Mouse (Mus musculus) forebrain, embryonic 13.5 days (tissue): ENCODE measurements around the gene Peli2. TPM values are rescaled to one million over a fixed set of nuclear protein-coding genes. Genes with fewer than 3 reads are reported as not detected.
A peak's percentile ranks its signal among the peaks of the same experiment; 100 is the strongest.

Experiments
- ATAC-seq: fragments of 200-750 bp; cut with Nextera tagmentation; 2 replicates; pipeline ENCODE4 v1.8.0; 2017
- H3K27ac ChIP-seq: fragments of 300-500 bp; sonication (generic); 2 replicates; pipeline ENCODE4 v1.5.1; 2015; ENCODE audit warnings: inconsistent platforms, mild to moderate bottlenecking, moderate library complexity
- H3K27me3 ChIP-seq: fragments of 300-500 bp; sonication (generic); 2 replicates; pipeline ENCODE4 v1.6.1; 2015; ENCODE audit warnings: mild to moderate bottlenecking, inconsistent platforms
- H3K36me3 ChIP-seq: fragments of 300-500 bp; sonication (generic); 2 replicates; pipeline ENCODE4 v1.6.1; 2015; ENCODE audit warnings: mild to moderate bottlenecking, inconsistent platforms; ENCODE audit not compliant: poor library complexity, severe bottlenecking
- H3K4me1 ChIP-seq: fragments of 300-500 bp; sonication (generic); 2 replicates; pipeline ENCODE4 v1.6.1; 2015; ENCODE audit warnings: inconsistent platforms
- H3K4me2 ChIP-seq: fragments of 300-500 bp; sonication (generic); 2 replicates; pipeline ENCODE4 v1.6.1; 2015; ENCODE audit warnings: inconsistent platforms, mild to moderate bottlenecking, moderate library complexity
- H3K4me3 ChIP-seq: fragments of 300-500 bp; sonication (generic); 2 replicates; pipeline ENCODE4 v1.5.1; 2015; ENCODE audit warnings: mild to moderate bottlenecking, inconsistent platforms
- H3K9ac ChIP-seq: fragments of 300-500 bp; sonication (generic); 2 replicates; pipeline ENCODE4 v1.6.1; 2015; ENCODE audit warnings: mild to moderate bottlenecking, inconsistent platforms
- H3K9me3 ChIP-seq: fragments of 300-500 bp; sonication (generic); replicated peaks from 2 replicates; pipeline ENCODE4 v1.6.1; 2016; ENCODE audit warnings: inconsistent platforms
- WGBS: fragments of 180-500 bp; shearing (Covaris S2); methylation state at CpG from one replicate; pipeline ENCODE4 v1.1.7; 2015; 5-methylcytosine and 5-hydroxymethylcytosine counted together
- polyA plus RNA-seq: library from polyadenylated mRNA; unstranded; fragments of >200 nt; fragmentation: Nextera tagmentation; extraction: Ambion mirVana; gene quantifications from 2 replicates; pipeline ENCODE4 v1.2.1, GENCODE M21; 2015

Peli2 gene
- polyA plus RNA-seq, 1 experiment from 2014 or later, result 8.5 TPM

- no peaks in the 10 kb centered on the region for H3K27me3 ChIP-seq
- H3K4me3 ChIP-seq, result no peak overlapping the region
- H3K36me3 ChIP-seq, result no peaks in the 10 kb centered on the region
- WGBS, result 87% methylated on average over 7 of the region's 7 CpGs
- no peak overlapping the region for H3K27ac ChIP-seq
- no peak for ATAC-seq
- H3K4me1 ChIP-seq, result no peaks in the 10 kb centered on the region
- no peaks in the 10 kb centered on the region for H3K9me3 ChIP-seq
- no peak overlapping the region for H3K4me2 ChIP-seq
- no peak overlapping the region for H3K9ac ChIP-seq
Observed at GRCm38 (mm10) chr14:48106453-48106852, 14.2 kb upstream of the Peli2 start.

- 0 out of 2 replicates have a peak, but pooled peaks cover 5% of the 10 kb centered on the region for H3K27me3 ChIP-seq
- WGBS, result 73% methylated on average over 5 of the region's 5 CpGs
- H3K36me3 ChIP-seq, result no peaks in the 10 kb centered on the region
- no peak overlapping the region for H3K27ac ChIP-seq
- H3K9ac ChIP-seq, result no peak overlapping the region
- H3K9me3 ChIP-seq, result no peaks in the 10 kb centered on the region
- no peak overlapping the region for H3K4me2 ChIP-seq
- peaks cover 39% of the 10 kb centered on the region for H3K4me1 ChIP-seq
- no peak for ATAC-seq
- no peak overlapping the region for H3K4me3 ChIP-seq
Observed at GRCm38 (mm10) chr14:48117986-48118385, 2.6 kb upstream of the Peli2 start.

DNA sequence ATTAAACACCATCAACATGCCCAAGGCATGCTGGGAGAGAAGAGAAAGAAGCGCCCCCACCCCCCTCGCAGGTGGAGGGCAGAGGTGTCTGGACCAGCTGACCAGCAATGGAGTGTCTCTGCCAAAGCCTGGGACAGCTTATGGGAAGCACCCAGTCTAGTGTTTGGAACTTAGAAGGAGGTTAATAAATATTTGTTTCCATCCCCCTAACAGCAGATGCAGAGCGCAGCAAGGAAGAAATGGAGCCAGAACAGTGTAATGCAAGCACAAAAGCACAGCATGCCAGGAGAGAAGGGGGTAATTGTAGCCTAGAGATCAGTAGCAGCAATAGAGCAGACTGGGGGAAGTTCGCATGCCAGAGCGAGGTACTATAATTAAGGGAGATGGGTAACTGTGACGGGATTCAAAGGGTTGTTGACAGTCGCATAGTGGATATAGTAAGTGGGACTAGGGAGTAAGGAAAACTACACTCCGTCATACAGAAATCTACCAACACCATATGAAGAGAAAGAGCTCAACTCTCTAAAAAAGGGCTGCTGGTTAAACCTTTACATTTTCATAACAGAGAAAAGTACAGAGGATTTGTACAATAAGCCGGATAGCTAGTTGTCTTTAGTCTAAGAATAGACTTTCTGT, 1.5 kb upstream of the Peli2 start:
- Histone ChIP-seq H3K4me2 (peak overlapping the region; percentile 77), H3K9me3 (no peaks in the 10 kb centered on the region), H3K4me3 (peak overlapping the region; percentile 85; the same call in 1 of the 2 replicates), H3K9ac (no peak overlapping the region; the same call in 1 of the 2 replicates), H3K27ac (peak overlapping the region; percentile 65), H3K36me3 (no peaks in the 10 kb centered on the region), H3K27me3 (0 out of 2 replicates have a peak, but pooled peaks cover 5% of the 10 kb centered on the region), H3K4me1 (peaks cover 51% of the 10 kb centered on the region)
- peak; percentile 63 for ATAC-seq
- WGBS, result 3% methylated on average over 9 of the region's 9 CpGs

GRCm38 (mm10) chr14:48119648-48120270, 864 bp upstream of the Peli2 start:
- Histone ChIP-seq H3K4me3 (peak overlapping the region; percentile 85), H3K4me1 (peaks cover 57% of the 10 kb centered on the region), H3K9me3 (no peaks in the 10 kb centered on the region), H3K9ac (no peak overlapping the region), H3K27me3 (0 out of 2 replicates have a peak, but pooled peaks cover 5% of the 10 kb centered on the region), H3K27ac (no peak overlapping the region), H3K36me3 (no peaks in the 10 kb centered on the region), H3K4me2 (peak overlapping the region; percentile 77)
- WGBS, result 3% methylated on average over 17 of the region's 17 CpGs
- ATAC-seq, result no peak

DNA sequence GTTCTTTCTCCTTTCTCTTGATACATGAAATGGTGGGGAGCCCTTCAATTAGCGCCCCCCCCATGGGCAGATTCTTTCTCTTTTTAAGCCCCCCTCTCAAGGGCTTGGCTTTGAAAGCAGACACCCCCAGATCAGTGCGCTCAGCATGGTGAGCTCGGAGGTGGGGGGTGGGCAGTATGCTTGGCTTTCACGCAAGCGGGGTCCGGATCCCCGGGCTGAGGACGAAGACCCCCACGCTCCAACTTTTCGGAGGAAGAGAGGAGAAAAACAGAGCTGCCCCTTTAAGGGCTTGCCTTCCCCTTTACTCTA, 226 bp upstream of the Peli2 start:
- no peaks in the 10 kb centered on the region for H3K36me3 ChIP-seq
- H3K4me3 ChIP-seq, result peak overlapping the region; percentile 85
- WGBS, result 2% methylated on average over 10 of the region's 10 CpGs
- peaks cover 63% of the 10 kb centered on the region for H3K4me1 ChIP-seq
- H3K4me2 ChIP-seq, result peak overlapping the region; percentile 77
- 0 out of 2 replicates have a peak, but pooled peaks cover 5% of the 10 kb centered on the region for H3K27me3 ChIP-seq
- no peak for ATAC-seq
- H3K9me3 ChIP-seq, result no peaks in the 10 kb centered on the region
- peak overlapping the region; percentile 40; the same call in 1 of the 2 replicates for H3K27ac ChIP-seq
- peak overlapping the region; percentile 90 for H3K9ac ChIP-seq

DNA sequence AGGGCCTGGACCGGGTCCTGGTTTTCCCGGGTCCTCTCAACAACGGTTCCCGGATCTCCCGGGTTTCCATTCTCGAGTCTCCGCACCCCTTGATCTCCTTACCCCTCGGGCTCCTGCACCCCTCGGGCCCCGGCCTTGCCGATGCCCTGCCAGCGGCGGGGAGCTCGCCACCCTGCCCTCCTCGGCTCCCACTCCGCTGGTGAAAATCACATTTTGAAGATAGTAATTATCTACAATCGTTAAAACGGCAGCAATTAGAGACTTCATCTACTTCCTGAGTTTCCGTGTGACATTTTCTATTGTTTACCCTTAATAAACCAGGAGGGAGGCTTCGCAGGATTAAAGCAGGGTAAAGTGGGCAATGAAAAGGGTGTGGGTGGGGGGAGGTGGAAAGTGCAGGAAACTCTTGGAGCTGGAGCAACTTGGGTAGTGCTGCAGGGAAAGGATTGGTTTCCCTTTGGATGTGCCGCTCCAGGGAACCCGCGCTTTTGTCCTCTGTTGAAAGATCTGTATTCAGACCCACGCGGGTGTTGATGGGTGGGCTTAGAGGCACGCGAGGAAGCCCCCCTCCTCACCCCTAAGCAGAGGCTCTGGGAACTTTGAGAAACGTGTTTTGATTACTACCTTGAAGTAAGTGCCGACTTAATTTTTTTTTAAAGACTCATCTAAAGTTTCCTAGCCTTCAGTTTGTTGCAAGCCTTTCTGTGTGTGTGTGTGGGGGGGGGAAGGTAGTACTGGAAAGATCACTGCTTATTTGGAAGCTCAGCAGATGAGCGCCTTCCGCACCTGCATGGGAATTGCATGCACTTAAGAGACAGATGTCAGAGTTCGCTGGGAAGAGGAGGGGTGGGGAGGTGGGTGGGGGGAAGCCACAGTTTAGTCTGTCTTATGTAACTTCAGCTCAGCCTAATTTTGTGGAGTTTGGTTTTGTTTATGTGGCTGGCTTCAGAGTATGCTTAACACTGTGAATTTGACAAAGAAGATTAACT, 1.2 kb downstream of the Peli2 start:
- Histone ChIP-seq H3K4me2 (peak overlapping the region; percentile 77), H3K27ac (peak overlapping the region; percentile 85), H3K36me3 (no peaks in the 10 kb centered on the region), H3K27me3 (0 out of 2 replicates have a peak, but pooled peaks cover 5% of the 10 kb centered on the region), H3K4me1 (peaks cover 66% of the 10 kb centered on the region), H3K4me3 (peak overlapping the region; percentile 85), H3K9me3 (no peaks in the 10 kb centered on the region), H3K9ac (peak overlapping the region; percentile 90)
- WGBS, result under 1% methylated on average over 32 of the region's 32 CpGs
- peak; percentile 28 for ATAC-seq

DNA sequence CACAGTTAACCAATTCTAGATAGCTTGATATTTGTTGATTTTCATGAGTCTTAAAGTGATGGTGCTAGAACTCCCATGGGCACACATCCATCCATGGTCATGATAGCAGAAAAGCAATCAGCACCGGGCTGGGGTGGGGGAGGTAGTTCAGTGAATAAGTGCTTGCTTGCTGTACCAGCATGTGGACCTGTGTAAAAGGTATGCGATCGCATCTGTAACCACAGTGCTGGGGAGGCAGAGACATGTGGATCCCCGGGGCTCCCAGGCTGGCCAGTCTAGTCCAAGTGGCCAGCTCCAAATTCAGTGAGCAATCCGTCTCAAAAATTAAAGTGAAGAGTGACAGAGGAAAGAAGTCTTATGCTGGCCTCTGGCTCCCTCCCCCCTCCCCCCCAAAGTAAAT, 3.4 kb downstream of the Peli2 start:
- Histone ChIP-seq H3K4me3 (no peak overlapping the region), H3K9ac (no peak overlapping the region), H3K27me3 (no peaks in the 10 kb centered on the region), H3K4me2 (peak overlapping the region; percentile 77), H3K4me1 (peaks cover 70% of the 10 kb centered on the region), H3K27ac (no peak overlapping the region), H3K36me3 (no peaks in the 10 kb centered on the region), H3K9me3 (no peaks in the 10 kb centered on the region)
- WGBS, result 62% methylated on average over 5 of the region's 5 CpGs
- no peak for ATAC-seq

DNA sequence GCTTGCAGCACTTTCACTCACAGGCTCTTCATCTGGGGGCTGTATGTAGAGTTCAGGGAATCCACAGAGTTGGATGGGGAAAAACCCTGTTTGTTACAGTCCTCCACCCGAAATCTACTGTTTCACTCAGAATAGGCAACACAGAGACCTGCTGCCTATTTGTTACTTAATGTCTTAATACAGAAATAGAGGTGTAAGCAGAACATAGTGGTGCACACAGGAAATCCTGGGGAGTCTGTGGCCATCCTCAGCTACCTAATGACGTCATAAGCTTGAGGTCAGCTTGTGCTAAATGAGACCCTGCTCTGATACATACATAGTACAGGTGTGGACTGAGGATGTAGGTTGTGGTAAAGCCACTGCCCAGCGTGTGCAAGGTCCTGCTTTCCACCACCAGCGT, 4.2 kb downstream of the Peli2 start:
- Histone ChIP-seq H3K4me1 (peaks cover 62% of the 10 kb centered on the region), H3K9me3 (no peaks in the 10 kb centered on the region), H3K9ac (no peak overlapping the region), H3K27me3 (no peaks in the 10 kb centered on the region), H3K36me3 (no peaks in the 10 kb centered on the region), H3K4me2 (no peak overlapping the region), H3K27ac (no peak overlapping the region), H3K4me3 (no peak overlapping the region)
- ATAC-seq, result no peak
- WGBS, result 62% methylated on average over 4 of the region's 4 CpGs

DNA sequence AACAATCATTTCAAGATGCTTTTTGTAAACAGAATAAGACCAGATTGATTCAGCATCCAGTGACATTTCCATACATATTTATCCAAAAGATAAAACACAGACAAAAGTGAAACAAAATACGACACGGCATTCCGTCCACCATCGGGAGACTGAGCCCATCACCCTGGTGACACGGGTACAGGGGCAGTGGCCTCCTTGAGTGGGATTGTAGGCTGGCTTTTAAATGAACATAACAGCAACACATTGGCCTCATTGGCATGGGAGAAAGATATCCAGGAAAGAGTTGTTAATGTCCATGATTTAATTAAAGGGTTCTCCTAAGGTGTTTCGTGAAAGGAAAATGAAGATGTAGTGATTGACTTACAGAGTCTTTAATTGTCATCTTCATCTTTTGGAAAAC, 5.3 kb downstream of the Peli2 start:
- ATAC-seq, result no peak
- no peak overlapping the region for H3K4me3 ChIP-seq
- peaks cover 58% of the 10 kb centered on the region for H3K4me1 ChIP-seq
- H3K27me3 ChIP-seq, result no peaks in the 10 kb centered on the region
- no peaks in the 10 kb centered on the region for H3K36me3 ChIP-seq
- H3K27ac ChIP-seq, result no peak overlapping the region
- H3K4me2 ChIP-seq, result no peak overlapping the region
- WGBS, result 89% methylated on average over 6 of the region's 6 CpGs
- no peak overlapping the region for H3K9ac ChIP-seq
- no peaks in the 10 kb centered on the region for H3K9me3 ChIP-seq

- Histone ChIP-seq H3K27ac (no peak overlapping the region), H3K9ac (no peak overlapping the region), H3K4me2 (no peak overlapping the region), H3K4me1 (peaks cover 63% of the 10 kb centered on the region), H3K27me3 (no peaks in the 10 kb centered on the region), H3K36me3 (no peaks in the 10 kb centered on the region), H3K9me3 (no peaks in the 10 kb centered on the region), H3K4me3 (no peak overlapping the region)
- no peak for ATAC-seq
- WGBS, result 73% methylated on average over 4 of the region's 4 CpGs
Observed at GRCm38 (mm10) chr14:48126931-48127330, 6.3 kb downstream of the Peli2 start.

DNA sequence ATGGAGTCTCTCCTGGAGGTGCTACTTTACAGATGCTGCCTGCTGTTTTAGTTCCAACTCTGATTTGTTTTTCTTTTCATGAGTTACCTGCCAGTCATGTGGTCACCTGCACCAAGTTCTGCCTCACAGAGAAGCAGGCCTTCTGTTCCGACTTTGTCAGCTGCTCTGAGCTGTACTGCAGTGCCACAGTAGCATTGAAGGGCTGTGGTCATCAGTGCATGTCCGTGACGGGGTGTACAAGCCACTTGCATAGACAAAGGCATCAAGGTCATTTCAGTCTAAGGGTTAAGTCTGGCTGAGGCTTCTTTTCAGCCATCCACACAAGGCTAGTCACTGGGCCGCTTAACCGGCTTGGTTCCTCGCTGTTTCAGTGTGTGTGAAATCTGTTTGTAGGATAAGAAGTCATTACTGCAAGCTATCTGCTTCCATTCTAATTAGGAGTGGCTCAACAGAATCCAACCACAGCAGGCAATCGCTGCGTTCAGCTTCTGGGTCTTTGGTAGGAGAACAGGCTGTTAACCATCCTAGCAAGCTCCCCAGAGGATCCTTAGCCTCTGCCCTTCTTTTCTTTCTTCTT, 7.1 kb downstream of the Peli2 start:
- Histone ChIP-seq H3K27ac (no peak overlapping the region), H3K4me3 (no peak overlapping the region), H3K4me1 (peaks cover 61% of the 10 kb centered on the region), H3K36me3 (no peaks in the 10 kb centered on the region), H3K9me3 (no peaks in the 10 kb centered on the region), H3K27me3 (no peaks in the 10 kb centered on the region), H3K4me2 (no peak overlapping the region), H3K9ac (no peak overlapping the region)
- 24% methylated on average over 8 of the region's 8 CpGs for WGBS
- ATAC-seq, result no peak

- Histone ChIP-seq H3K27me3 (no peaks in the 10 kb centered on the region), H3K27ac (no peak overlapping the region), H3K4me1 (peaks cover 57% of the 10 kb centered on the region), H3K4me3 (no peak overlapping the region), H3K9me3 (no peaks in the 10 kb centered on the region), H3K4me2 (no peak overlapping the region), H3K36me3 (no peaks in the 10 kb centered on the region), H3K9ac (no peak overlapping the region)
- 91% methylated on average over 5 of the region's 5 CpGs for WGBS
- ATAC-seq, result no peak
Observed at GRCm38 (mm10) chr14:48128701-48129100, 8.1 kb downstream of the Peli2 start.
